Mouse (Mus musculus) cerebellum, adult 9-10 months (tissue): ENCODE data around the gene Cdkal1.
A peak's percentile ranks its signal among the peaks of the same experiment; 100 is the strongest.

Source experiments
- DNase-seq: peaks from one replicate; pipeline ENCODE4 v3.0.0; 2022

Gene Cdkal1

DNA sequence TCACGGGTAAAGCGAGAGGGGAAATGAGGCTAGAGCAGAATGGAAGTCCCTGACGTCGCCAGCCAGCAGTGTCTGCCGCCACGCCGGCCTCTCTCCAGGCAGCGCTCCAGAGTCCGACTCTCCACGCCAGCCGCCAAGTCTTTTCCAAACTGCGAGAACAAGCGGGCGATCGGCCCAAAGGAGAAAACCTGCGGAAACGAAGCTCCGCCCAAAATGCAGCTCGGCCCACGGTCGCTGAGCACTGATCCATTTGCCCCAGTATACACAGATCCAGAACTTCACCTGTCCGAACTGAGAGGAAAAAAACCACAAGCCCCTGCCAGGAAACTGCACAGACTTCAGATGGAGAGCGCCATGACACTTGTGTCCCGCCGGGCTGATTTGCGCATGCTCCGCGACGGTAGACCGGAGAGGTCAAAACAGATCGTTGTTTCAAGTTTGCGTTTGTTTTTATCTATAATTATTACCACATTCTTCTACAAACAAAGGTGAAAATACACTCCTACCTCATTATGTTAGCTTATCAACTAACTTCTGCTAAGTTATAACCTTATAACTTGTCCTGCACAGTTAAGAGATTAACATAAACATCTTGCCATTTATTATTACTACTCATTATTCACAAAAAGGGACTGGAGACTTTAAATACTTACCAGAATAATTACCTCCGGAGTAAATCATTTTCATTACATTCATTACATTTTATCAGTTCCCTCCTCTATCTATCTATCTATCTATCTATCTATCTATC is at the start of gene Cdkal1:
TSS of gene Cdkal1 (minus strand) at position 394 of the 751 bp plus-strand sequence.
- peak; percentile 87 for DNase-seq

DNA sequence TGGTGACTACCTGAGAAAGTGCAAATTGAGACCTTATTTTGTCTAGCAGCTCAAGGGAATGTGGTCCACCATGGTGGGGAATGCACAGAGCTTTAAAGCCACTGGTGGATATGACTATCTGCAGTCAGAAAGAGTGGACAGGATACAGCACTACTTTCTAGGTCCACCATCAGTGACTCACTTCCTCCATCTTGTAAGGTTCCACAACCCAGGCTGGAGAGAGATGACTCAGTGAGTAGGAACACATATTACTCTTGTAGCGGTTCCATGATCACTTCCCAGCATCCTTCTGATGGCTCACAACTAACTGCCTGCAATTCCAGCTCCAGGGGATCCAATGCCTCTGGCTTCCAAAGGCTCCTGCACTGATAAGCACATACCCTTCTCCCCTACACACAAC is 47.9 kb upstream of the Cdkal1 start:
- no peak for DNase-seq

DNA sequence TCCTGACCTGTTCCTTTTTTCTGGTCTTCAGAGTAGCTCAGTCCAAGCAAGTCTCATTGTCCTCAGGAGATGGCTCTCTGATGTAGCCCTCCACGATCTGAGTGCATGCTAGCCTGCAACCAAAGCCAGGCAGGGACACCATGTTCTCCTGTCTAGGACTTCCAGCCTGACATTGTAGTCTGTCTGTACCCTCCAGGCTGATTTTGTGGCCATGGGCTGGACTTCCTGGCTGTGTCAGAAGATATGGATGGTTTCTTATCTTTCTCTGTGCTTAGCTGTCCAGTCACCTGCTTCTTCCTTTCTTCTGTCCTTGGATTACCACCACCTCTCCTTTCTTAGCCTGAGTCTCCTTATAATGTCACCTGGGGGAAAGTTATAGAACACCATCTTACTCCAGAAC is 47.2 kb upstream of the Cdkal1 start:
- no peak for DNase-seq

DNA sequence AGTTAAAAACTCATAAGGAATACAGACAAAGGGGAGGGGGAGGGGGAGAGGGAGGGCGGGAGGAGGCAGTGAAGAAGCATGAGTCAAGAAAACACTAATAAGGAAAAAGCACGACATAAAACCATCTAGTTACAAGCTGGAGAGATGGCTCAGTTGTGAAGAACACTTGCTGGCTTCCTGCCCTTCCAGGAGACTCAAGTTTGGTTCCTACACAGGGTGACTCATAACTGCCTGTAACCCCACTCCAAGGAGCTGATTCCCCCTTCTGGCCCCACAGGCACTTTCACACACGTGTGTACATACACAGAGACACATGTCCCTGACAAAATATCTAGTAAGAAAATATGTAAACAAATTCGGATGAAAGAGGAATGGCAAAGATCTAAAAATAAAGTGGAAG is 46.2 kb upstream of the Cdkal1 start:
- no peak for DNase-seq

DNA sequence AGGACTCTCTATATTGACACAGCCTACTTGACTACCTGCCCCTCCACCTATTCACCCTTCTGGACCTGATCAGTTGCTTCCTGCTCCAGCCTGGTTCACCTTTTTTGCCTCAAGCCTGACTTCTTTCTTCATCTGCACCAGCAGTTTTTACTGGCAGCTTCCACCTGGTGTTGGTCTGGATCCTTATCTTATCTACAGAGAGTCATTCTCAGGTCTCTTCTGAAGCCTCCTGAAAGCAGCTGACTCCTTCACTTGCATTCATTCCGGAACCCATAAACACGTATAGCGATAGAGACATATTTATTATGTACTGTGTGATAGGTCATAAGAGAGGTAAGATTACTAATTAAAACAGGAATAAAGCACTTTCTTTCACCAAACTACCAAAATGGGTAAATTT is 11.3 kb upstream of the Cdkal1 start:
- DNase-seq = no peak

DNA sequence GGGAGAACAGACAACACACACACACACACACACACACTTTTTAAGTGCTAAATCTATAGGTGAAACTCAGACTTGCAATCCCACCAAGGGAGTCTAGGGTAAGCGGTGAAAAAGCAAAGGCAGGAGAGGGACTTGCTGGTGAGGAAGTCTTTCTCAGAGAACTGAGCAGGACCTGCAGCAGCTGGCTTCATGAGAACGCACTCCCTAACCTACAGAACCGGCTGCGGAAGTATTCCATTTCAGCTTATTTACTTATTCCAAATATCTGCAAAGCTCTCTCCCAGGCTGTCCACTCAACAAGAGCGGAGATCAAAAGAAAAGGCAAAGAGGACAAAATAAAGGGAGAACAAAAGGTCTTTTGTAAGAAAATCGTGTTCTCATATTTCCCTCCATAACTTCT is 8.9 kb upstream of the Cdkal1 start:
- no peak for DNase-seq

DNA sequence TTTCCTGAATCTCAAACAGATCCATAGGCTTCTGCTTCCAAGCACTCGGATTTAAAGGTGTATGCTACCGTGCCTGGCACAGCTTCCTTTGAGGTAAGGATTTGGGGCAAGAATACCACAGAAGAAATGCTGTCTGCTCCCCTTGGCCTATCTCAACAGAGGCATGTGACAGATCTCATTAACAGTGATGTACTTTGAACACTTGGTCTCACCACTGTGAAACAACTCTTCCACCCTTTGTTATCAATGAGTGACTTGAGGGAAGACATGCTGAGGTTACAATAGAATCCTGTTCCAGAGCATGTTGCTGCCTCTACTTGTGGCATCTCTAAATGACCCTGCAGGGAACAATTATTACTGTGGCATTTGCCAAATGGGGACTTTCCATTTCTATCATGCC is 4.6 kb upstream of the Cdkal1 start:
- no peak for DNase-seq

DNA sequence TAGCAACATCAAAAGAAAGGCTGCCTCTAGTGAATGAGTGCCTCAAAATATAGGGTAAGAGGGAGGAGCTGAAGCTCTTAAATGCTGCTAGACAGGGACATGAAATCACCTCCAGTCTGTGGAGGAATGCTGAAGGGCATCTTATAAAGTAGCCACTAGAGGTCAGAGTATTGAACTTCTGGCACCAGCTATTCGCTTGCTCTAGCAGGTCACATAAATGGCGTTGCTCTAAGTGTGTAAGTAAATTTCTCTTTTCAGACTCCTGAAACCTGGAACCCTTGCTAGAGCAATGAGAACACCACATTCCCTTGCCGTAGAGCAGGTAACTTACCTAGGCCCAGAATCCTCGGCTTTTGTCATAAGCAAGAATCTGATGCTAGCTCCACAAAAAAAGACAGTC is 2.0 kb upstream of the Cdkal1 start:
- DNase-seq = peak; percentile 68

DNA sequence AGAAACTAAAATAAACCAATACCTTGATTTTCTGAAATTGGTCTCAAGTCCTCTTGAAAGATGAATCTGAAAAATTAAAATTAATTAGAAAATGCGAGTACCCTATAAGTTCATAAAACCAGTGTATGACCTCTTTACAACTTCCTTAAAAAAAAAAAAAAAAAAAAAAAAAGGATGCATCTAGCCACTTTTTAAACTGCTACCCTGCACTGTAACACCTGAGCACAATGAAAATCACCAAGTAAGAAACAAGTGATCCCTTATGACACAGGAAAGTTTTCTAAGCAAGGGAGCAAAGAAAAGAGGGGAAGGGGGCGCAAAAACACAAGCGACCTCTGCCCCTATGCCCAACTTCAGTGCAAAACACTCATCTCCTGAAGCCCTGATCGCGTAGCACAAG is 598 bp downstream of the Cdkal1 start:
- no peak for DNase-seq

DNA sequence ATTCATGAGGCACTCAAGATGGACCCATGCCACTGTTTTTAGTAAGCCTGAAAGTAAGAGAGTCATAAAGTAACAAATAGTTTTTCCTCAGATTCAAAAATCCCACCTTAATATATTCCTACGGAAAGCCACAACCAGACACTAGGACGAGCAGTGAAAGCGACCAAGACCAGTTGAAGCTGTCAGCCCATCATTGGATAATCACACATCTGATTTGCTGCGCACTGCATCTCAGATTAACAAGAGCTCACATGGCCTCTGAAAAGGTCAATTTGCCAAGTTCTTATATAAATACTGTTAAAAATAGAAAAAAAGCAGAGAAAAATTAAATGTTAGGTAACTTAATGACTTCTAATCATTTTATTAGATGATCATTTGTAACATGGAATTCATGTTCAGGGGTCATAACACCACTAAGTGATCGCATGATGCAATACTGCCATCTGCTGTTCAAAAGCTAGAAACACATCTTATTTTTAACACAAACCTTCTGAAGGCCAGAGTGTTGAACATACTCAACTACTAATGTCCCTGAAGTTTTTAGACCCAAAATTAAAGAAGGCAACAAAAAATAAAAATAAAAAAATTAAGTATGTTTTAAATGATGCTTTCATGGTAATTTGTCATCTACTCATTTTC is 16.9 kb downstream of the Cdkal1 start:
- peak; percentile 68 for DNase-seq

DNA sequence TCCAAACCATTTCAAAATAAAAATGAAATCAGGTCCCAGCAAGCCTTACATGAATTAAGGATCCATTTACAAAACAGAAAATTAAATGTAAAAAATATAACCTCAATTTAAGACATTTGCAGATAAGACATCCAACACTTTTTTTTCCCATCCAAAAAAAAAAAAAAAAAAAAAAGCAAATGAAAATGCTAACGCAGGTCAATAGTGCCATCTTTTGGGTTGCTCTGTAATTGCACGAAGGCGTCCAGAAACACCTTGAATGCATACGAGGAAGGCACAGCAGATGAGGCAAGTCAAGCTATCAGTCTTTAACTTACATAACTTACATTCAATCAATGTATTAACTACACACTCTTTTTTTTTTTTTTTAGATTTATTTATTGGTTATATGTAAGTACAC is 20.3 kb downstream of the Cdkal1 start:
- peak; percentile 69 for DNase-seq

DNA sequence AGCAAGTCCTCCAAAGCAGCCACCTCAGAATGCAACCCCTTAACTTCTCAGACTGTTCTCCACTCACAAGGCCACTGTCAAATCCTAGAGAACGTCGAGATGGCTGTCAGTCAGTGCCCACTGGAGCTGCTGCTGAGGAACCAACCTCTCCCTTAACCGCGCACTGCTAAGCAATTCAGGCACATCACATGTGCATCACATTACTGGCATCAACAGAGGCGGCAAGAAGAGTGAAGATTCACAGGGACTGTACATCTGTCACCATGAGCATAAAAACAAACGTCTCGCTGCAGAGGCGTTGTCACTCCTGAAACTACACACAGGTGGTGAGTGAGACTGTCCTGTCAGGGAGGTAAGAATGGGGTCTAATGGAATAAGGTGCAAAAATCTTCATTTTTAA is 21.7 kb downstream of the Cdkal1 start:
- no peak for DNase-seq

DNA sequence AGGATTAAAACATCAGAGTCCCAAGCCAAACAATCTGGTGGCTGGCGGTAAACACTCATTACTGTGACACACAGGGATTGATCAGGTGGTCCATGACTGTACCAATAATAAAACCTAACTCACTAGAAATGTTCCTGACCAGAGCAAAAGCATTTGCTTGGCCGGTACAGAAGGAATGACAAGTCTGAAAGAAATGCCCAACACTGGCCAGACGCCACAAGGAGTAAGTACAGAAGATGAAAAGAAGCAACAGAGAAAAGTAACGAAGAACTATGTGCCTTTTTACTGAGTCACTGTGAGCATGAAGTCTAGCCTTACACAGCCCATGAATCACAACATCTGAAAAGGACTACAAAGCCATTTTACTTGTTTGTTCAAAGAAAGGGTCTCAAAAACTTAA is 24.3 kb downstream of the Cdkal1 start:
- DNase-seq = no peak

DNA sequence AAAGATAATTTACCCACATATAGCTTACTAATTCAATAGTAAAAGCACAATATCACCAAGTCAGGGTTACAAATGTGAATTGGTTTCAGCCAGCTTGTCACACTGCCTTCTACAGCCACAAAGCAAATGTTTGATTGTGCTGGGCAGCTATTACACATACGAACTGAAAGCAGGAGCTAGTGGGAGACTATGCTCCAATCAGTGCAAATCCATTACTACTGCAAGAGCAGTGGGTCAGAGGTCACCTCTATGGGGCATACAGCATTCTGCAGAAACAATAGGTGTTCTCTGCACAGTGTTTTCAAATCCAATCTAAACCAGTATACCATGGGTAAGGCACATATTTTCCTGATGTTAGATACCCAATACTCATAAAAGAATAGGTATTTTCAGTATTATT is 27.4 kb downstream of the Cdkal1 start:
- DNase-seq = no peak

DNA sequence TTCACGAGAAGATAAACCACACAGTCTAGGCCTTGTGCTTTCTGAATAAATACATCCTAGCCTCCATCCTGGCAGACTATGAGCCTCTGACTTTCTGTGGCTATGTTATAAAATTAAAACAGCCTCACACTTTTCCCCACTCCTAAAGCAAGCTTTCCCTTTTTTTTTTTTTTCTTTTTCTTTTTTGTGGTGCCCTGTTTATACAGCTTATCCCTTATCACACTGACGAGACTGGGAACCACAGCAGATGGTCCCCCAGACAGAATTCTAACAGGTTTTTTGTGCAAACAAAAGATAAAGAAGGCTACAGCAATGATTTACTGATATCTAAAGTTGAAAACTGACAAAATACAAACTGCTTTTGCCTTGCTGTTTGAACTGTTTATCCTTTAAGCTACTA is 29.0 kb downstream of the Cdkal1 start:
- DNase-seq = no peak

DNA sequence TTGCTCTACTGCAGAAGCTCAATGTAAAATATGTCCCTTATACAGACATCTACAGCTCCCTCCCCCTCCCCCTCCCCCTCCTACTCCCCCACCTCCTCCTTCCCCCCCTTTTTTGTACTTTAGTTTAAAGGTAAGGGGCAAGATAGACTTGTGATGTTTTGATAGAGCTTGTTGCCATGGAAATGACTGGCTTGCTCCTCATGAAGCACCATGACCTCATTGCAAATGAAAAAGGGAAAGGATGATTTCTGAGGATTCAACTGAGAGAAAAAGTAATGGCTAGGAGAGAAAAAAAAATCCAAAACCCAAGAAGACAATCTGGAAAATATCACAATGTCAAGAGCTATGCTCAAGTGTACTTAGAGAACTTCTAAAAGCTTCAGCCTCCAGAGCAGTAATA is 29.4 kb downstream of the Cdkal1 start:
- DNase-seq = no peak

DNA sequence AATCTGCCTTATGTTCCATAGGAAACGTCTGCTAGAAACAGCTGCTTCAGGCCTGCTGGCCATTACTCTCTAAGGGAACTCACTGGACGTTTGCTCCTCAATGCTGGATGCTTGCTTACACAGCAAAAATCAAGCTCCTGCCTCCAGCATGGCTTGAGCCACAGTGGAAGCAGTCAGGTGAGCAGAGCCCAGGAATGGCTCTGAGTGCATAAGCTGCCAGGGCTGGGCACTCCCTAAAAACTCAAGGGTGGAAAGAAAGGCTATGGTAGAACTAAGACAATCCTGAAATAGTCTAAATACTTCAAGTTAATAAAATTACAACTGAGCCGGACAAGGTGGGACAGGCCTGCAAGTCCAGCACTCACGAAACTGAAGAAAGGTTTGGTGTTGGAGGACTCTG is 30.7 kb downstream of the Cdkal1 start:
- DNase-seq = no peak

DNA sequence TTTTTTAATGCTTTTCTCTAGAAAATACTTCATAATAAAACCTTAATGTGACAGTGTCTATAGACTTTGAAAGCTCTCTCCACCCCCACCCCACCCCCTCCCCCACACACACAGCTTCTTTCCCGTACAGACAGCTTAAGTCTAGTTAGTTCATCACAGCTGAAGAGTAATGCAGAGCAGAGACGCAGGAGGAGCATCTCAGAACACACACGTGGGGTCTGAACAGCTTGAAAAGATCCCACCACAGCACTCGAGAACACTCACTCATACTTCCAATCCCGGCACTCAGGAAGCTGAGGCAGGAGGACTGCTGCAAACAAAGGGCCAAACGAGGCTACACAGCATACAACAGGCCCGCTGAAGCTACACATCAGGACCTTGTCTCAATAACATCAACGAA is 31.1 kb downstream of the Cdkal1 start:
- no peak for DNase-seq

DNA sequence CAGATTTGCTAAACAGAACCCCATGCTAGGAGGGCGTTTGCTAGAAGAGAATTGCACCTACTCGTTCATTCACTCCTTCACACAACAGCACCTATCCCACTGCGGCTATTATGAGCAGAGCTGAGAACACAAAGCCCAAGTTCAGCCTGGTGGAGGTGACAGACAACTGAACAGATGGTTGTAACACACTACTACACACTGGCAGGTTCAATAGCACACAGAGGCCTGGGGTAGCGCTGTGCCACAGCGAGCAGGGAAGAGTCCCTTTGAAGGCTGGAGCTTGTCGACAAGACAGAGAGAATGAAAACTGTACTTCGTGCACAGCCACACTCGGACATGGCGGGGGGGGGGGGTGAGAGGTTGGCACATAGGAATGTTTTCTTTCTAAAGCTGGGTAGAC is 31.6 kb downstream of the Cdkal1 start:
- peak; percentile 68 for DNase-seq

DNA sequence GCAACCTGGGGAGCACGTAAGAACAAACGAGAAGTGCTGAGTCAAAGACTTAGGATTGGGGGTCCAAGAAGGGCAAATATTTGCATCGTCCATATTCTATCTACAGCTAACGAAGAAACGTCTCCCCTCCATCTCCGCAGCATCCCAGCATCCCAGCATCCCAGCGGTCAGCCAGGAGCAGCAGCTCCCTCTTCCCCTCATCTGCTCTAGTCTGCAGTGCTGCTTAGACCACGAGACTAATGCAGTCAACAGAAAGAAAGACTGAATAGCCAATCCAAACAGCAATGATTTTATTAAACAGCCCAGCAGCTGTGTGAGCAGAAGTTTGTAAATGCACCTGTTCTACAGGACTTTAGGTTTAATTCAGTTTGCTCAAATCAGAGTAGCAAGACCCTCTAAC is 32.0 kb downstream of the Cdkal1 start:
- no peak for DNase-seq

DNA sequence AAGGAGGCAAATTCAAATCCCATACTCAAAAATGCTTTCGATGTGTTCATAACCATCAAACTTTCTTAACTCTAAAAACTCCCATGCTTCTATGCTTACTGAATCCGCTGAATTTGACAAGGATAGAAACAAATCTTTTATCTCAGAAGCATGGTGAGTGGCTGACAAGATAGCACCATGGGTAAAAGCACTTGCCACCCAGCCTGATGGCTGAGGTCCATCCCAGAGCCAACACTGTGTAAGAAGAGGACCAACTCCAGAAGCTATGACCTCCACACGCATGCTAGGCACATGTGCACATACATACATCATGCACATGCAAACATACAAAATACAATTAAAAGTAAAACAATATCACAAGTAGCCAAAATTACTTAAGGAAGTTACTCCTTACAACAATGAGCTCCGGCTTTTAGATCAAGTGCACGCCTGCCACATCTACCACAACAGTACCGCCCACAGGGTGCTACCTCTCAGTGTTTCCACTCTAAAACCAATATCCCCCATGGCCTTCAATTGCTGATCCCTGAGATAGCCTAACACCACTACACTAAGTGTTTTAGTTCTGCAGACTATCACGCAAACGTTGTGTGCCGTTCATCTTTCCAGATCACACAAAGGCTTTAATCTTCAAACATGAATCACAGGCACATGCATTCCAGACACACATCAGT is 35.4 kb downstream of the Cdkal1 start:
- DNase-seq = no peak

DNA sequence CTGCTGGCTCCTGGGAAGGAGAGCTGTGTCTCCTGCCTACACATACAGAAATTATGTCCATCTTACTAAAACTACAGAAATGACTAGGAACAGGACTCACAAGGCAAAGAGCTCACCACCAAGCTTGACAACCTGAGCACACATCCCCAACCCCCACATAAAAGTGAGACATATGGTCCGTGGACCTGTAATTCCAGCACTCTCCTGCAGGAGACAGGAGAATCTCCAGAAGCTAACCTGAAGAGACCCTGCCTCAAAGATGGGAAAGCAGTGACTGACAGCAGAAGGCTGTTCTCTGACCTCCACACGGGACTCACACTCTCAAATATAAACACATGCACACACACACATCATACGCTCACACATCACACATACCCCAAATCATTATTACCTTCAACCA is 36.3 kb downstream of the Cdkal1 start:
- DNase-seq = no peak

DNA sequence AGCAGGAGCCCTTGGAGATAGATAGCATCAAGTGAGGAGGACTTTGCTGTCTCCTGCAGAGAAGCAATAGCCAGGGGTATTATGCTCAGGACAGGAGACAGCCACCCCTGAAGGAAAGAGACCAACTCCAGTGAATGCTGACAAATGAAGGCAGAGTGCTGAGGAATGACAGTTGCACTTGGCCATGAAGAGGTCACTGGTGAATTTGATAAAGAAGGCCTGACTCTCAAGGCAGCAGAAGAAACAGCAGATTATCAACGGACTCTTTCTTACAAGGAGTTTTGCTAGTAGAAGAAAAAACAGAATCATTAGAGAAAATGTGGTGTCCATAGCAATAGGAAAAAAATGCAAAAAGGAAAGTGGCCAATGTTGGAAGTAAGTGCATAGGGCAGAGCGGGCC is 37.2 kb downstream of the Cdkal1 start:
- DNase-seq = no peak

DNA sequence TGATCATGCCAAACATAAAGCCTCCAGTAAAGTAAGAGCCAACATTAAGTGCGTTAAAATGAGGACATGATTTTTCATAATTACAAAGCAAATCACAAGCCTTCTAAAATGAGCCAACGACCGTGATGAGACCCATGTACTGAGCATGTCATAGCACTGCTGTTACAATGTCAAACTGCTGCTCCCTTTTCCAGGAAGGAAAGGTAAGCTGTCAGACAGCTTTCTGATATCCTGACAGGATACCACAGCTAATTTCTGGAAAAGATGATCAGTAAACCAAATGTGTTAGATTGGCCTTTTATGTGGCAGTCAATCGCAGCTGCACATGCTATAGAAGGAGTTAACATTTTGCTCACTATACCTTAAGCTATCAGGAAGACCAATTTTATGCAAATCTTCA is 44.7 kb downstream of the Cdkal1 start:
- no peak for DNase-seq
